Mouse (Mus musculus) heart, adult 2 months (tissue): Measurements from ENCODE around the gene Ccdc189. TPM values are rescaled to one million over a fixed set of nuclear protein-coding genes. Genes with fewer than 3 reads are reported as not detected.

Source experiments
- DNase-seq, 2 experiments: peaks; one replicate each; pipeline ENCODE4 v3.0.0; 2021
- H3K27ac ChIP-seq: fragments of 200-600 bp; 2 replicates; pipeline ENCODE4 v1.8.1; 2022
- H3K27me3 ChIP-seq: fragments of 200-500 bp; 2 replicates; pipeline ENCODE4 v1.6.1; 2012; ENCODE audit warnings: mild to moderate bottlenecking, low read length, inconsistent platforms, mixed read lengths; ENCODE audit not compliant: control insufficient read depth, insufficient read depth
- H3K36me3 ChIP-seq: fragments of 200-500 bp; 2 replicates; pipeline ENCODE4 v1.6.1; 2012; ENCODE audit warnings: low read length, inconsistent platforms; ENCODE audit not compliant: control insufficient read depth, insufficient read depth
- H3K4me1 ChIP-seq: fragments of 200-500 bp; 2 replicates; pipeline ENCODE4 v1.6.1; 2011; ENCODE audit warnings: low read length; ENCODE audit not compliant: control insufficient read depth, insufficient read depth
- H3K4me3 ChIP-seq: fragments of 200-600 bp; 2 replicates; pipeline ENCODE4 v1.8.1; 2022
- H3K79me2 ChIP-seq: fragments of 200-500 bp; replicated peaks from 2 replicates; pipeline ENCODE4 v1.6.1; 2012; ENCODE audit warnings: mild to moderate bottlenecking, inconsistent platforms, low read length, moderate library complexity, mixed read lengths; ENCODE audit not compliant: control insufficient read depth, insufficient read depth
- H3K9ac ChIP-seq: fragments of 200-500 bp; 2 replicates; pipeline ENCODE4 v1.6.1; 2012; ENCODE audit warnings: low read depth, mild to moderate bottlenecking, control low read depth, inconsistent platforms, low read length, mixed read lengths
- CTCF ChIP-seq: fragments of 200-600 bp; IDR thresholded peaks from 2 replicates; pipeline ENCODE4 v1.8.1; 2022; ENCODE audit warnings: antibody characterized with exemption, mild to moderate bottlenecking, moderate library complexity
- EP300 ChIP-seq: fragments of 200-500 bp; IDR thresholded peaks from 2 replicates; pipeline ENCODE4 v1.6.1; 2011; ENCODE audit warnings: low read depth, low read length, control low read depth; ENCODE audit not compliant: insufficient read depth
- POLR2A ChIP-seq: fragments of 200-500 bp; IDR thresholded peaks from 2 replicates; pipeline ENCODE4 v1.6.1; 2011; ENCODE audit warnings: mild to moderate bottlenecking, low read depth, low read length, control low read depth; ENCODE audit not compliant: insufficient read depth
- WGBS: fragments of 180-500 bp; shearing (Covaris S2); methylation state at CpG from one replicate; pipeline ENCODE4 v1.1.7; 2018; 5-methylcytosine and 5-hydroxymethylcytosine counted together
- intact Hi-C: fragments of 180-260 bp; cut with DNase I; formaldehyde crosslinking; loops from one replicate; pipeline ENCODE4 v1.15.1; 2025
- polyA plus RNA-seq: library from polyadenylated mRNA; depleted of rRNA; stranded (reverse); fragments of >200 nt; gene quantifications from 2 replicates; pipeline ENCODE4 v1.2.3, GENCODE M21; 2012
- total RNA-seq, 2 experiments: library from RNA; stranded (reverse); gene quantifications; 2 replicates each; pipeline ENCODE4 v1.2.3; 2021

Gene Ccdc189
- total and polyA plus RNA-seq, 3 experiments = 10.4 to 11.7 (median 10.6) TPM

DNA sequence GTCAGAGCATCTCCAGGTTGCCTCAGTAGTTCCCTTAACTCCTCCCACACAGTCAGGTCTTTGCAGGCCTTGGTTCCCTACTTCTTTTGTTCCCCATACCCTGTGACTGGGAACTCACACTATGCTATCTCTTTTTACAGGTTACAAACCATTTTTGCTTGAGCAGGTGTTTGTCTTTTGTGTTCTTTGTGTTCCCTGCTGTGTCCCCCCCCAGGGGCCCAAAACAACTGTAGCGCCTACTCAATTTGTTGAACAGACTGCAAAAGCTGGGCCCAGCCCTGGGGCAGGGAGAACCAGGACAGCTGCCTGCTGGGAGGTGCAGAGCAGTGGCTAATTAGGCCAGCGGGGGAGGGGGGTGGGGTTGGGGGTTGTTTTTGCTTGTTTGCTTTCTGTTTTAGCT lies 29.6 kb upstream of the Ccdc189 start:
- H3K9ac ChIP-seq = no peak overlapping the region
- intact Hi-C loops = loop anchor here (5.0 kb wide), 1 partner anchor 259 kb away; the partner anchor contains the start of genes Zfp646 and Zfp668
- TF ChIP-seq EP300 (no peak), POLR2A (no peak), CTCF (no peak)
- no peak overlapping the region for H3K27ac ChIP-seq
- no peaks in the 10 kb centered on the region for H3K36me3 ChIP-seq
- H3K4me1 ChIP-seq = peaks cover 5% of the 10 kb centered on the region
- no peak overlapping the region for H3K4me3 ChIP-seq
- H3K27me3 ChIP-seq = no peaks in the 10 kb centered on the region
- 79% methylated on average over 2 of the region's 2 CpGs for WGBS
- DNase-seq = no peak
- H3K79me2 ChIP-seq = no peaks in the 10 kb centered on the region

DNA sequence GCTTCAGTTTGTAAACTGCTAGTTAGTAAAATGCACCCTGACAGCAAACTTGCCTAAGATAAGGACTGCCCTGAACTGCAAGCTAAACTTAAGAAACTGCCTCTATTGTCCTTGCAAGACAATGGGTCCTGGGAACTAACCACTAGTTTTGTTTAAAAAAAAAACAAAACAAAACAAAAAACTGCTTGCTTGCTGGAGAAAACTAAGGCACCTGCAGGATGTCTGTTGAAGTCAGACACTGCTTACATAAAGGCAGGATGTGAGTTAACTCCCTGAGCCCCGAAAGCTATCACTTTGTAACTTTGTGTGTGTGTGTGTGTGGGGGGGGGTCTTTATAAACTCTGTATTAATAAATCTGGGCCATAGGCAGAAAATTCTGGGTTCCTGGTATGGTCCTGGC lies 28.5 kb upstream of the Ccdc189 start:
- intact Hi-C loops = loop anchor here (5.0 kb wide), 1 partner anchor 260 kb away; the partner anchor contains the start of genes Zfp646 and Zfp668
- WGBS = 53% methylated on average over 1 of the region's 1 CpGs
- no peaks in the 10 kb centered on the region for H3K79me2 ChIP-seq
- no peak overlapping the region for H3K27ac ChIP-seq
- H3K27me3 ChIP-seq = no peaks in the 10 kb centered on the region
- H3K4me1 ChIP-seq = peaks cover 5% of the 10 kb centered on the region
- H3K4me3 ChIP-seq = no peak overlapping the region
- no peak for DNase-seq
- no peaks in the 10 kb centered on the region for H3K36me3 ChIP-seq
- no peak overlapping the region for H3K9ac ChIP-seq
- TF ChIP-seq POLR2A (no peak), CTCF (no peak), EP300 (no peak)

GRCm38 (mm10) chr7:127616336-127616735 lies 27.9 kb upstream of the Ccdc189 start:
- H3K4me1 ChIP-seq = peaks cover 5% of the 10 kb centered on the region
- DNase-seq = no peak
- 36% methylated on average over 1 of the region's 1 CpGs for WGBS
- no peaks in the 10 kb centered on the region for H3K79me2 ChIP-seq
- no peak overlapping the region for H3K27ac ChIP-seq
- H3K36me3 ChIP-seq = no peaks in the 10 kb centered on the region
- intact Hi-C loops = loop anchor here (5.0 kb wide), 1 partner anchor 261 kb away; the partner anchor contains the start of genes Zfp646 and Zfp668
- no peaks in the 10 kb centered on the region for H3K27me3 ChIP-seq
- TF ChIP-seq POLR2A (no peak), CTCF (no peak), EP300 (no peak)
- H3K9ac ChIP-seq = no peak overlapping the region
- no peak overlapping the region for H3K4me3 ChIP-seq

DNA sequence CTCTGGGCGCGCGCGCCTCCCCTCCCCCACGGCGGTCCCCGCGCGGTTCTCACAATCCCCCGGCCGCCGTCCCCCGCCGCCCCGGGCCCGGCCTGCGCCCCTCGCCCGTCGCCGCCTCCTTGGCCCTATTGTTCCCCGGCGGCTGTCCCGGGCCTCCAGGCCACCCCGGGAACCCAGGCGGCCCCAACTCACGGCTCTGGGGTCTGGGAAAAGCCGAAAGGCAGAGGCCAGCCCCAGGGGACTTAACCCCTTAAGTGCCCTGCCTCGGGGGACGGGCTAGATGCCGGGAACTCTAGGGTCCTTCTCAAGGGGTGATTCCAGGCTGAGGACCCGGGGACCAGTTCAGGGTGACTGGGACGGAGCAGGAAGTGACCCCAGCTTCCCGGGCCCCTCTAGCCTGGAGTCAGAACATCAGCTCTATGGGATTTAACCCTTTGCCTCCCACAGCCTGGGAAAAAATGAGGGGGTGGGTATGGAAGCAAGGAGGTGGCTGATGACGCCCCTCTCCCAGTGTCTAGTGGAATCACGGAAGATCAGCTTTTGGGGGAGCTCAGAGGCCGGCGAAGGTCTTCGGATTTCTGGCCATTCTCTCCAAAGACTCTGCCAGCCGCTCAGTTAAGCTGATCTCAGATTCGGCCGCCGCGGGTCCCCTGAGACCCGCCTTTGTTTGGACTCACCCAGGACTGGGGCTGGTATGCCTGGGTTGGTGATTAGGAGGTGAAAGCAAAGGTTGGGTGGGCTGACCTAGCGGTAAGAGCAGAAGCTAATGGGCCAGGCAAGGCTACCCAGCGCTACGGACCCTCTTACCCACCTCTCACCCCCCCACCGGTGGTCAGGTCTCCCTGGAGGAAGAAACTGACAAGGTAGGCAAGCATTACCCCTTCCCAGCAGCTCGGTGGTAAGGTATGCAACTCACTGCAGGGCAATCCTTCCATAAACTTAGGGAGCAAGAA lies 26.8 kb upstream of the Ccdc189 start, which contains the start of gene Zfp629:
TSS of gene Zfp629 (minus strand) at position 907 of the 953 bp plus-strand sequence.
- peaks cover 5% of the 10 kb centered on the region for H3K4me1 ChIP-seq
- no peak for TF ChIP-seq CTCF
- no peak for TF ChIP-seq EP300
- TF ChIP-seq POLR2A = peak; percentile 62
- no peaks in the 10 kb centered on the region for H3K27me3 ChIP-seq
- H3K36me3 ChIP-seq = no peaks in the 10 kb centered on the region
- peak within 1 kb of the TSS; percentile 99 for H3K4me3 ChIP-seq
- H3K27ac ChIP-seq = peak within 1 kb of the TSS; percentile 89
- intact Hi-C loops = loop anchor here (5.0 kb wide), 2 partner anchors 262 to 268 kb away; partner anchors contain the start of genes Zfp646, Zfp668 and Zfp768
- under 1% methylated on average over 27 of the region's 50 CpGs for WGBS
- peak within 1 kb of the TSS; percentile 90 for H3K9ac ChIP-seq
- no peaks in the 10 kb centered on the region for H3K79me2 ChIP-seq
- peak; percentile 81 to 82 for DNase-seq

DNA sequence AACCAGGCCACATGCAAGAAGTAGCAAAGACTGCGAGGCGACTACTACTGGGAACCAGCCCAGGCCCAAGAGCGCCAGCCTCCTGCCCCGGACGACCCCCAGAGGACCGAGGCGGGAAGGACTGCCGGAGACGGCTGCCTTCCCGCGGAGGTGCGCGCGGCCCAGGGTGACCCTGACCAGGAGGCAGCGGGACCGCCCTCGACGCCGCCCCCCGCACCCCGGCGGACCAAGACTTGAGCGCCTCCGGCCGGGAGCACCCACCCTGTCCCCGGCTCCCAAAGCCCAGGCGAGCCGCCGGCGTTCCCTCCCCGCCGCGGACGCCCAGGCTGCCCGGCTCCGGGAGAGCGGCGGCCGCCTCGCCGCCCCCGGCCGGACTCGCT lies 26.1 kb upstream of the Ccdc189 start:
- intact Hi-C loops = loop anchor here (5.0 kb wide), 1 partner anchor 267 kb away; the partner anchor contains the start of gene Zfp768
- TF ChIP-seq EP300 = no peak
- no peak; the same call in 1 of the 2 replicates for TF ChIP-seq POLR2A
- TF ChIP-seq CTCF = peak; percentile 11; the same call in 1 of the 2 replicates
- H3K4me3 ChIP-seq = peak overlapping the region; percentile 99
- peak; percentile 77 to 79 for DNase-seq
- no peaks in the 10 kb centered on the region for H3K27me3 ChIP-seq
- peaks cover 5% of the 10 kb centered on the region for H3K4me1 ChIP-seq
- peak overlapping the region; percentile 90 for H3K9ac ChIP-seq
- H3K79me2 ChIP-seq = no peaks in the 10 kb centered on the region
- WGBS = 1% methylated on average over 37 of the region's 44 CpGs
- no peaks in the 10 kb centered on the region for H3K36me3 ChIP-seq
- H3K27ac ChIP-seq = peak overlapping the region; percentile 89
